Mouse (Mus musculus): ENCODE data around the gene Gm5039. TPM values are rescaled to one million over a fixed set of nuclear protein-coding genes. Genes with fewer than 3 reads are reported as not detected.

Gm5039 gene
- total and polyA plus RNA-seq, 3 experiments, result not detected

DNA sequence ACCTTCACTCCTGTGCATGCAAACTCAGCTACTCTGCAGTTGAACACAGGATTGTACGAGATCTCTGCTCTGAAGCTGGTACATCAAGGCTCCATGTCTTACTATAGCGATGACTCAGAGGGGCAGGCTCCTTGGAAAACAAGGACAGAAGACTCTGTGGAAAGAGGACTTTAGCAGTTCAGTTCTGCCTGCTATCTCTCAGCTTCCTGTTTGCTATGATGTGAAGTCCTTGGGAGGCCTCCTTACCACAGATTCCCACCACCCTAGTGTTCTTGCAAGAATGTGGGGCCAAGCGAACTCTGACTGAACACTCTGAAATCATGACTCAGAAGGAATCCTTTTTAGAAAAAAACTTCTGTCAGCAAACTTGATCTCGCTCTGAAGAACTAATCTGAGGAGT lies 44.8 kb upstream of the Gm5039 start:
- Histone ChIP-seq H3K27me3 (replicated peaks) (no peaks in the 10 kb centered on the region), H3K4me1 (ENCODE audit: control insufficient read depth in 1 of 2, insufficient read depth in 2 of 2) (peaks cover 5 to 23% of the 10 kb centered on the region in 2 experiments; a peak in 2 of 4 replicates), H3K9me3 (replicated peaks; ENCODE audit: low read length) (no peaks in the 10 kb centered on the region), H3K27ac (ENCODE audit: insufficient read depth, low read depth) (no peak overlapping the region), H3K9ac (ENCODE audit: insufficient read depth, low read depth) (no peak overlapping the region), H3K4me2 (ENCODE audit: insufficient read depth, low read depth, poor library complexity, severe bottlenecking) (no peak overlapping the region), H3K36me3 (replicated peaks in 1 of 2; ENCODE audit: control insufficient read depth in 1 of 2, insufficient read depth in 1 of 2, low read length in 1 of 2) (peaks cover 7 to 50% of the 10 kb centered on the region in 2 experiments), H3K4me3 (replicated peaks in 1 of 3; ENCODE audit: low read depth in 2 of 3, low read length in 2 of 3, poor library complexity in 1 of 3) (no peak overlapping the region), H3K79me2 (replicated peaks; ENCODE audit: control insufficient read depth, extremely low read depth, insufficient read depth, poor library complexity, severe bottlenecking) (no peaks in the 10 kb centered on the region; the same call in 1 of the 2 replicates)
- in situ Hi-C loops (cut with MboI; ENCODE audit: low pct_ligation_motif_present, low pct_unique_long_range_greater_than_20kb, low sequenced_read_pairs), result no loop called here
- TF ChIP-seq TCF12 (IDR thresholded peaks at IDR 0.05; ENCODE audit: low read depth, low read length), result no peak
- DNase-seq (ENCODE audit: extremely low read depth), result no peak
- dilution Hi-C loops (cut with MboI; ENCODE audit: extremely low pct_ligation_motif_present, extremely low pct_unique_long_range_greater_than_20kb, low sequenced_read_pairs), result no loop called here

- Histone ChIP-seq H3K27me3 (replicated peaks) (no peaks in the 10 kb centered on the region), H3K27ac (ENCODE audit: insufficient read depth, low read depth) (no peak overlapping the region), H3K9me3 (replicated peaks; ENCODE audit: low read length) (no peaks in the 10 kb centered on the region), H3K79me2 (replicated peaks; ENCODE audit: control insufficient read depth, extremely low read depth, insufficient read depth, poor library complexity, severe bottlenecking) (no peaks in the 10 kb centered on the region; the same call in 1 of the 2 replicates), H3K36me3 (replicated peaks in 1 of 2; ENCODE audit: control insufficient read depth in 1 of 2, insufficient read depth in 1 of 2, low read length in 1 of 2) (peaks cover 7 to 50% of the 10 kb centered on the region in 2 experiments), H3K4me3 (replicated peaks in 1 of 3; ENCODE audit: low read depth in 2 of 3, low read length in 2 of 3, poor library complexity in 1 of 3) (no peak overlapping the region), H3K9ac (ENCODE audit: insufficient read depth, low read depth) (no peak overlapping the region), H3K4me1 (ENCODE audit: control insufficient read depth in 1 of 2, insufficient read depth in 2 of 2) (peaks cover 5 to 23% of the 10 kb centered on the region in 2 experiments; a peak in 2 of 4 replicates), H3K4me2 (ENCODE audit: insufficient read depth, low read depth, poor library complexity, severe bottlenecking) (no peak overlapping the region)
- DNase-seq (ENCODE audit: extremely low read depth), result no peak
- dilution Hi-C loops (cut with MboI; ENCODE audit: extremely low pct_ligation_motif_present, extremely low pct_unique_long_range_greater_than_20kb, low sequenced_read_pairs), result no loop called here
- in situ Hi-C loops (cut with MboI; ENCODE audit: low pct_ligation_motif_present, low pct_unique_long_range_greater_than_20kb, low sequenced_read_pairs), result no loop called here
- no peak for TF ChIP-seq MEF2A (IDR thresholded peaks at IDR 0.05; ENCODE audit: borderline replicate concordance, low read depth, low read length)
- TF ChIP-seq RAD21 (IDR thresholded peaks at IDR 0.05; ENCODE audit: low read depth, low read length), result no peak
- TF ChIP-seq NRF1 (IDR thresholded peaks at IDR 0.05; ENCODE audit: low read depth, low read length), result no peak
- no peak for TF ChIP-seq TBP (conservative IDR thresholded peaks at IDR 0.05; ENCODE audit: low read depth, low read length)
- TF ChIP-seq ZKSCAN1 (IDR thresholded peaks at IDR 0.05; ENCODE audit: borderline replicate concordance, low read depth, low read length), result no peak
- no peak for TF ChIP-seq MXI1 (IDR thresholded peaks at IDR 0.05; ENCODE audit: low read depth, low read length)
- no peak for TF ChIP-seq ZMIZ1 (IDR thresholded peaks at IDR 0.05; ENCODE audit: low read depth, low read length)
- TF ChIP-seq SIN3A (IDR thresholded peaks at IDR 0.05; ENCODE audit: low read length), result no peak
- TF ChIP-seq UBTF (IDR thresholded peaks at IDR 0.05; ENCODE audit: low read depth, low read length), result no peak
- TF ChIP-seq CHD2 (IDR thresholded peaks at IDR 0.05; ENCODE audit: low read length), result no peak
- no peak for TF ChIP-seq ELF1 (IDR thresholded peaks at IDR 0.05; ENCODE audit: low read depth, low read length)
- TF ChIP-seq CHD1 (IDR thresholded peaks at IDR 0.05; ENCODE audit: low read depth, low read length), result no peak
These were observed 43.8 kb upstream of the Gm5039 start for GRCm38 (mm10) chr12:88367673-88368072.

DNA sequence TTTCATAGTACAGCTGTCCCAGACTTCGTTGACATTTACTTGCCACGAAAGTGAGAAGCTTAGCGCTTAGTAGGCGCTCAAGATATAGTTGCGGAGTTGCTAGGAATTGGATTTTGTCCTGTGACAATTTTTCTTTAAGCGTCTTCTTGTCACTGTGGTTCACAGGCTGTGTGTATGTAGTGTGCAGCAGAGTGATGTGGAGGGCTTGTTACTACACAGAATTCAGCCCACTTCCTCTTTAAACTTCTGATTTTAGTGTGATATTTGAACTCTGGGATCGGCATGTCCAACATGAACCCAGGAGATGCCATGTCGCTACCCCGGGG lies 37.3 kb upstream of the Gm5039 start:
- TF ChIP-seq ZKSCAN1 (IDR thresholded peaks at IDR 0.05; ENCODE audit: borderline replicate concordance, low read depth, low read length) (peak; percentile 51; the same call in 1 of the 2 replicates), EP300 (IDR thresholded peaks at IDR 0.05; ENCODE audit: low read length) (peak; percentile 60; the same call in 1 of the 2 replicates), IRF4 (IDR thresholded peaks at IDR 0.05; ENCODE audit: low read depth, low read length) (peak; percentile 57; the same call in 1 of the 2 replicates), JUN (IDR thresholded peaks at IDR 0.05; ENCODE audit: insufficient read depth, low read depth, low read length) (no peak)

More for the DNA sequence above, 37.3 kb upstream of the Gm5039 start:
- no peaks in the 10 kb centered on the region for H3K9me3 ChIP-seq (replicated peaks; ENCODE audit: low read length)
- peak overlapping the region; percentile 56 for H3K9ac ChIP-seq (ENCODE audit: insufficient read depth, low read depth)
- H3K4me2 ChIP-seq (ENCODE audit: insufficient read depth, low read depth, poor library complexity, severe bottlenecking), result peak overlapping the region; percentile 90
- H3K4me1 ChIP-seq (ENCODE audit: control insufficient read depth in 1 of 2, insufficient read depth in 2 of 2), result peaks cover 2 to 26% of the 10 kb centered on the region in 2 experiments; a peak in 3 of 4 replicates
- DNase-seq (ENCODE audit: extremely low read depth), result peak; percentile 29
- no peaks in the 10 kb centered on the region for H3K27me3 ChIP-seq (replicated peaks)
- no peak overlapping the region for H3K27ac ChIP-seq (ENCODE audit: insufficient read depth, low read depth)
- H3K4me3 ChIP-seq (replicated peaks in 1 of 3; ENCODE audit: low read depth in 2 of 3, low read length in 2 of 3, poor library complexity in 1 of 3), result peak overlapping the region; percentile 69 to 95 (median 89)
- H3K36me3 ChIP-seq (replicated peaks in 1 of 2; ENCODE audit: control insufficient read depth in 1 of 2, insufficient read depth in 1 of 2, low read length in 1 of 2), result peaks cover 0 to 10% of the 10 kb centered on the region in 2 experiments
- dilution Hi-C loops (cut with MboI; ENCODE audit: extremely low pct_ligation_motif_present, extremely low pct_unique_long_range_greater_than_20kb, low sequenced_read_pairs) (no loop called here), in situ Hi-C loops (cut with MboI; ENCODE audit: low pct_ligation_motif_present, low pct_unique_long_range_greater_than_20kb, low sequenced_read_pairs) (no loop called here)
- H3K79me2 ChIP-seq (replicated peaks; ENCODE audit: control insufficient read depth, extremely low read depth, insufficient read depth, poor library complexity, severe bottlenecking), result no peaks in the 10 kb centered on the region; the same call in 1 of the 2 replicates

Measured in CH12.LX (cell line).